Mouse (Mus musculus): ENCODE data around the gene Vkorc1l1.

DNA sequence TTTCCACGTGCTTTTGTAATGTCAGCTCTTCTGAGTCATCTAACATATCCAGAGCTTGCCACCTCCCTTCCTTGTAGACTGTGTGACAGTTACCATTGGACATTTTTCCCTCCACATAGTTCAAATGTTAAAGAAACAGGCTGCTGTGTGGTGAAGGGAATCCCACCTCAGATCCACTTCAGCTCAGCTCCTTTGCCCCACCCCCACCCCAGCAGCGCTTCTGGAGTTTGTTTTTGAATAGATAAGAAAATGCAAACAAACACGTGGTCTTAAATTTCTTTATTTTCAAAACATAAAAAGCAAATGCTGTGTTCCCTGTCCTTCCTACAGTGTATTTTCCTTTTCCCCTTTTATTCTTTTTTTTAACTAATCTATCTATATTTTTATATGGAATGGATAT is 38.4 kb downstream of the Vkorc1l1 start:
- TF ChIP-seq CTCF (IDR thresholded peaks at IDR 0.05; ENCODE audit: low read depth) (no peak), EP300 (optimal IDR thresholded peaks at IDR 0.05) (no peak)
